Mouse (Mus musculus): ENCODE data around the gene Ptprn2. TPM values are rescaled to one million over a fixed set of nuclear protein-coding genes. Genes with fewer than 3 reads are reported as not detected.

Gene Ptprn2
- polyA plus RNA-seq, 1 experiment, result 0.22 TPM

GRCm38 (mm10) chr12:117187167-117187566, 701.6 kb downstream of the Ptprn2 start:
- Histone ChIP-seq H3K36me3 (ENCODE audit: control insufficient read depth, insufficient read depth) (no peaks in the 10 kb centered on the region), H3K4me2 (ENCODE audit: low read depth) (no peak overlapping the region), H3K4me3 (no peak overlapping the region), H3K27me3 (ENCODE audit: control insufficient read depth, insufficient read depth, insufficient read length) (no peaks in the 10 kb centered on the region), H3K79me2 (ENCODE audit: control insufficient read depth, insufficient read depth) (no peaks in the 10 kb centered on the region), H3ac (ENCODE audit: control insufficient read depth, insufficient read length) (no peak overlapping the region)
- no peak for TF ChIP-seq MYOG (IDR thresholded peaks at IDR 0.05; ENCODE audit: control insufficient read depth in 1 of 3, insufficient read depth in 1 of 3, insufficient read length in 2 of 3, low read depth in 2 of 3)
- no peak for TF ChIP-seq MAX (IDR thresholded peaks at IDR 0.05; ENCODE audit: low read depth)
- no peak for TF ChIP-seq TCF12 (IDR thresholded peaks at IDR 0.05; ENCODE audit: insufficient read depth, poor library complexity, severe bottlenecking)
- no peak for TF ChIP-seq E2F4 (IDR thresholded peaks at IDR 0.05; ENCODE audit: insufficient read depth)
- no peak for TF ChIP-seq CEBPB (IDR thresholded peaks at IDR 0.05; ENCODE audit: insufficient read depth, poor library complexity, severe bottlenecking)
- no peak for TF ChIP-seq SRF (IDR thresholded peaks at IDR 0.05; ENCODE audit: control insufficient read depth, insufficient read length, low read depth)
- TF ChIP-seq TCF3 (IDR thresholded peaks at IDR 0.05; ENCODE audit: insufficient read length, low read depth), result no peak
- TF ChIP-seq POLR2A (IDR thresholded peaks at IDR 0.05; ENCODE audit: insufficient read length, low read depth), result no peak
- TF ChIP-seq USF1 (IDR thresholded peaks at IDR 0.05; ENCODE audit: low read depth), result no peak

- no peaks in the 10 kb centered on the region for H3K79me2 ChIP-seq (ENCODE audit: control insufficient read depth, insufficient read depth)
- H3K27me3 ChIP-seq (ENCODE audit: control insufficient read depth, insufficient read depth, insufficient read length), result no peaks in the 10 kb centered on the region
- H3K4me3 ChIP-seq, result no peak overlapping the region
- H3K4me2 ChIP-seq (ENCODE audit: low read depth), result no peak overlapping the region
- TF ChIP-seq POLR2A (IDR thresholded peaks at IDR 0.05; ENCODE audit: insufficient read length, low read depth) (no peak), MAX (IDR thresholded peaks at IDR 0.05; ENCODE audit: low read depth) (no peak), REST (IDR thresholded peaks at IDR 0.05; ENCODE audit: insufficient read depth, insufficient read length) (no peak), TCF3 (IDR thresholded peaks at IDR 0.05; ENCODE audit: insufficient read length, low read depth) (no peak), CEBPB (IDR thresholded peaks at IDR 0.05; ENCODE audit: insufficient read depth, poor library complexity, severe bottlenecking) (no peak), TCF12 (IDR thresholded peaks at IDR 0.05; ENCODE audit: insufficient read depth, poor library complexity, severe bottlenecking) (no peak), MYOG (IDR thresholded peaks at IDR 0.05; ENCODE audit: control insufficient read depth in 1 of 3, insufficient read depth in 1 of 3, insufficient read length in 2 of 3, low read depth in 2 of 3) (no peak), USF1 (IDR thresholded peaks at IDR 0.05; ENCODE audit: low read depth) (no peak), POLR2AphosphoS2 (IDR thresholded peaks at IDR 0.05; ENCODE audit: insufficient read length, low read depth) (no peak), MYOD1 (IDR thresholded peaks at IDR 0.05; ENCODE audit: control insufficient read depth in 1 of 3, insufficient read length in 2 of 3, low read depth in 2 of 3) (no peak), SRF (IDR thresholded peaks at IDR 0.05; ENCODE audit: control insufficient read depth, insufficient read length, low read depth) (no peak), E2F4 (IDR thresholded peaks at IDR 0.05; ENCODE audit: insufficient read depth) (no peak)
- H3ac ChIP-seq (ENCODE audit: control insufficient read depth, insufficient read length), result no peak overlapping the region
- H3K36me3 ChIP-seq (ENCODE audit: control insufficient read depth, insufficient read depth), result no peaks in the 10 kb centered on the region
Measured at GRCm38 (mm10) chr12:117192001-117192400, 706.5 kb downstream of the Ptprn2 start.

- Histone ChIP-seq H3K36me3 (ENCODE audit: control insufficient read depth, insufficient read depth) (no peaks in the 10 kb centered on the region), H3ac (ENCODE audit: control insufficient read depth, insufficient read length) (no peak overlapping the region), H3K27me3 (ENCODE audit: control insufficient read depth, insufficient read depth, insufficient read length) (no peaks in the 10 kb centered on the region), H3K4me3 (no peak overlapping the region), H3K79me2 (ENCODE audit: control insufficient read depth, insufficient read depth) (no peaks in the 10 kb centered on the region), H3K4me2 (ENCODE audit: low read depth) (no peak overlapping the region)
- TF ChIP-seq TCF3 (IDR thresholded peaks at IDR 0.05; ENCODE audit: insufficient read length, low read depth) (no peak), MAX (IDR thresholded peaks at IDR 0.05; ENCODE audit: low read depth) (no peak), POLR2AphosphoS2 (IDR thresholded peaks at IDR 0.05; ENCODE audit: insufficient read length, low read depth) (no peak), USF1 (IDR thresholded peaks at IDR 0.05; ENCODE audit: low read depth) (no peak), E2F4 (IDR thresholded peaks at IDR 0.05; ENCODE audit: insufficient read depth) (no peak), POLR2A (IDR thresholded peaks at IDR 0.05; ENCODE audit: insufficient read length, low read depth) (no peak), CEBPB (IDR thresholded peaks at IDR 0.05; ENCODE audit: insufficient read depth, poor library complexity, severe bottlenecking) (no peak), REST (IDR thresholded peaks at IDR 0.05; ENCODE audit: insufficient read depth, insufficient read length) (no peak), TCF12 (IDR thresholded peaks at IDR 0.05; ENCODE audit: insufficient read depth, poor library complexity, severe bottlenecking) (no peak), SRF (IDR thresholded peaks at IDR 0.05; ENCODE audit: control insufficient read depth, insufficient read length, low read depth) (no peak), MYOG (IDR thresholded peaks at IDR 0.05; ENCODE audit: control insufficient read depth in 1 of 3, insufficient read depth in 1 of 3, insufficient read length in 2 of 3, low read depth in 2 of 3) (no peak), MYOD1 (IDR thresholded peaks at IDR 0.05; ENCODE audit: control insufficient read depth in 1 of 3, insufficient read length in 2 of 3, low read depth in 2 of 3) (no peak)
Measured at GRCm38 (mm10) chr12:117196721-117197425, 711.4 kb downstream of the Ptprn2 start.

DNA sequence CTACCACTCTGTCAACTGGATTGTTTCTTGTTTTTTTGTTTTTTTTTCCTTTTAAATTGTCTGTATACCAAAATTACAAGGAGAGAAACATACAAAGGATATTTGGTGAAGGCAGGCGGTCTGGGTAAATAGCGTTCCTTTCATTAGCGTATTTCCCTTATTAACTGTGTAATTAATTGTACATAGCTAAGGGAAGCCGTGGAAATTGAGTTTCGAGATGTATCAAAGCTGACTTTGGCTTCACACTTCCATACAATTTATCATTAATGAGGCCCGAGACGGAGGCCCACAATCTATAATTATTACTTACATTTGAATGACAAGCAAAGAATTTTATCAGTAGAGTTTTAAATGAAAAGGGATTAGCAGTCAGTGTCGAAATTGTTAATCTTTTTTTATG, 712.6 kb downstream of the Ptprn2 start:
- TF ChIP-seq SRF (IDR thresholded peaks at IDR 0.05; ENCODE audit: control insufficient read depth, insufficient read length, low read depth) (no peak), CEBPB (IDR thresholded peaks at IDR 0.05; ENCODE audit: insufficient read depth, poor library complexity, severe bottlenecking) (no peak), USF1 (IDR thresholded peaks at IDR 0.05; ENCODE audit: low read depth) (no peak), REST (IDR thresholded peaks at IDR 0.05; ENCODE audit: insufficient read depth, insufficient read length) (no peak), POLR2AphosphoS2 (IDR thresholded peaks at IDR 0.05; ENCODE audit: insufficient read length, low read depth) (no peak)
- H3K27me3 ChIP-seq (ENCODE audit: control insufficient read depth, insufficient read depth, insufficient read length), result no peaks in the 10 kb centered on the region
- H3ac ChIP-seq (ENCODE audit: control insufficient read depth, insufficient read length), result no peak overlapping the region

More for the DNA sequence above, 712.6 kb downstream of the Ptprn2 start:
- Histone ChIP-seq H3K79me2 (ENCODE audit: control insufficient read depth, insufficient read depth) (no peaks in the 10 kb centered on the region), H3K36me3 (ENCODE audit: control insufficient read depth, insufficient read depth) (no peaks in the 10 kb centered on the region), H3K4me3 (no peak overlapping the region), H3K4me2 (ENCODE audit: low read depth) (no peak overlapping the region)
